Mouse (Mus musculus) E14TG2a.4 (cell line): ENCODE measurements around the gene Sub1.

ENCODE experiments used
- CTCF ChIP-seq: conservative IDR thresholded peaks from 2 replicates; pipeline ENCODE4 v1.5.1; 2014; ENCODE audit warnings: low read length
- NANOG ChIP-seq: IDR thresholded peaks from 2 replicates; pipeline ENCODE4 v1.6.1; 2014; ENCODE audit warnings: borderline replicate concordance, low read length, mixed read lengths

DNA sequence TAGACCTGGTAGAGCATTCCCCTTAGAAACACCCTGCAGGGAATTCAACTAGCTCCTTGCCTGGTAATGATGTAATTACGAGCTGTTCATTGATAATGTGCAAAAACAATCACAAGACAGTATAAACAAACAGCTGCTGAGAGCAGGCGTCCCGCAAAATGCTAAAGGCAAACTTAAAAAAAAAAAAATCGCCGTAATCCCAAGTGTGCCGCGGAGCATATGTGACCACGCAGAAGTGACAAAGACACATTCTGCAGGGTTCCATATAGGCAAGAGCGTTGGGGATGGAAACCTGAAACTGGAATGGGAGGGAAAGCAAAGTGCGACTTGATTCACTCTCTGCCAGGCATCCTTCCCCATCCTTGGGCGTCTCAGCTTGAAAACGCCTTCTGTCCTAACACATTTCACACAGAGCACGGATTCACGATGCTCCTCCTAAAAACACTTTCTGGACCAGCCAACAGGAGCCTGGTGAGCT lies 28.0 kb upstream of the Sub1 start:
- no peak for TF ChIP-seq CTCF
- no peak for TF ChIP-seq NANOG
